Mouse (Mus musculus) lung, embryonic 14.5 days (tissue): ENCODE measurements around the gene Ralgapa1. TPM values are rescaled to one million over a fixed set of nuclear protein-coding genes. Genes with fewer than 3 reads are reported as not detected.

Experiments used
- ATAC-seq: fragments of 200-750 bp; cut with Nextera tagmentation; 2 replicates; pipeline ENCODE4 v1.8.0; 2017; ENCODE audit warnings: mild to moderate bottlenecking, moderate TSS enrichment, moderate library complexity; ENCODE audit not compliant: insufficient read depth
- DNase-seq: peaks from one replicate; pipeline ENCODE4 v3.0.0-alpha.2; 2015
- H3K27ac ChIP-seq: fragments of 300-500 bp; sonication (generic); 2 replicates; pipeline ENCODE4 v1.5.1; 2014; ENCODE audit warnings: low read depth, mild to moderate bottlenecking, moderate library complexity
- H3K27me3 ChIP-seq: fragments of 300-500 bp; sonication (generic); 2 replicates; pipeline ENCODE4 v1.6.1; 2014; ENCODE audit warnings: low read length, control low read depth; ENCODE audit not compliant: insufficient read depth
- H3K36me3 ChIP-seq: fragments of 300-500 bp; sonication (generic); 2 replicates; pipeline ENCODE4 v1.6.1; 2014; ENCODE audit warnings: control low read depth; ENCODE audit not compliant: insufficient read depth
- H3K4me1 ChIP-seq: fragments of 300-500 bp; sonication (generic); 2 replicates; pipeline ENCODE4 v1.6.1; 2014; ENCODE audit warnings: antibody characterized with exemption, control low read depth; ENCODE audit not compliant: insufficient read depth
- H3K4me2 ChIP-seq: fragments of 300-500 bp; sonication (generic); 2 replicates; pipeline ENCODE4 v1.6.1; 2014; ENCODE audit warnings: mild to moderate bottlenecking
- H3K4me3 ChIP-seq: fragments of 300-500 bp; sonication (generic); 2 replicates; pipeline ENCODE4 v1.5.1; 2014; ENCODE audit warnings: low read depth, low read length
- H3K9ac ChIP-seq: fragments of 300-500 bp; sonication (generic); 2 replicates; pipeline ENCODE4 v1.6.1; 2014
- H3K9me3 ChIP-seq: fragments of 300-500 bp; sonication (generic); 2 replicates; pipeline ENCODE4 v1.6.1; 2016; ENCODE audit warnings: low read depth, low read length, control low read depth
- CTCF ChIP-seq: IDR thresholded peaks from 2 replicates; pipeline ENCODE4 v1.5.1; 2016; ENCODE audit warnings: antibody characterized with exemption, low read depth
- WGBS: fragments of 180-500 bp; shearing (Covaris S2); extraction: QIAGEN DNeasy Blood & Tissue Kit; methylation state at CpG from one replicate; pipeline ENCODE4 v1.1.7; 2014; 5-methylcytosine and 5-hydroxymethylcytosine counted together
- polyA plus RNA-seq: library from polyadenylated mRNA; unstranded; fragments of >200 nt; fragmentation: Nextera tagmentation; extraction: Ambion mirVana; gene quantifications from 2 replicates; pipeline ENCODE4 v1.2.1, GENCODE M21; 2014

Ralgapa1 gene
- polyA plus RNA-seq, 1 experiment from 2014 or later, result 20.4 TPM

GRCm38 (mm10) chr12:55847851-55848250, 26.9 kb upstream of the Ralgapa1 start:
- no peak for TF ChIP-seq CTCF
- Histone ChIP-seq H3K27ac (no peak overlapping the region), H3K9me3 (no peaks in the 10 kb centered on the region), H3K4me2 (no peak overlapping the region), H3K4me3 (no peak overlapping the region), H3K36me3 (peaks cover 52% of the 10 kb centered on the region), H3K27me3 (no peaks in the 10 kb centered on the region), H3K4me1 (no peaks in the 10 kb centered on the region), H3K9ac (no peak overlapping the region)
- no peak for ATAC-seq
- no peak for DNase-seq
- 94% methylated on average over 4 of the region's 4 CpGs for WGBS

- Histone ChIP-seq H3K4me3 (no peak overlapping the region), H3K36me3 (peaks cover 53% of the 10 kb centered on the region), H3K27me3 (no peaks in the 10 kb centered on the region), H3K9ac (no peak overlapping the region), H3K27ac (no peak overlapping the region), H3K4me2 (no peak overlapping the region), H3K4me1 (no peaks in the 10 kb centered on the region), H3K9me3 (no peaks in the 10 kb centered on the region)
- no peak for ATAC-seq
- 80% methylated on average over 1 of the region's 1 CpGs for WGBS
- TF ChIP-seq CTCF, result peak; percentile 55
- DNase-seq, result peak; percentile 43
These were observed 25.8 kb upstream of the Ralgapa1 start for GRCm38 (mm10) chr12:55846741-55847140.

GRCm38 (mm10) chr12:55837495-55837894, 16.5 kb upstream of the Ralgapa1 start:
- Histone ChIP-seq H3K9me3 (no peaks in the 10 kb centered on the region), H3K4me3 (peak overlapping the region; percentile 78), H3K9ac (no peak overlapping the region), H3K27me3 (no peaks in the 10 kb centered on the region), H3K36me3 (peaks cover 13% of the 10 kb centered on the region), H3K4me2 (peak overlapping the region; percentile 72), H3K27ac (no peak overlapping the region), H3K4me1 (no peaks in the 10 kb centered on the region)
- DNase-seq, result no peak
- no peak for TF ChIP-seq CTCF
- WGBS, result 40% methylated on average over 3 of the region's 3 CpGs
- ATAC-seq, result no peak

GRCm38 (mm10) chr12:55836199-55836951, 15.4 kb upstream of the Ralgapa1 start, which contains the start of gene Brms1l:
Gene Brms1l, plus strand, starts transcription at chr12:55836324.
- H3K9me3 ChIP-seq, result no peaks in the 10 kb centered on the region
- DNase-seq, result peak; percentile 99
- H3K36me3 ChIP-seq, result 0 out of 2 replicates have a peak, but pooled peaks cover 2% of the 10 kb centered on the region
- H3K27ac ChIP-seq, result peak within 1 kb of the TSS; percentile 96
- under 1% methylated on average over 68 of the region's 77 CpGs for WGBS
- H3K4me1 ChIP-seq, result no peaks in the 10 kb centered on the region
- H3K4me2 ChIP-seq, result peak within 1 kb of the TSS; percentile 72
- ATAC-seq, result peak; percentile 99
- no peak for TF ChIP-seq CTCF
- H3K27me3 ChIP-seq, result no peaks in the 10 kb centered on the region
- H3K4me3 ChIP-seq, result peak within 1 kb of the TSS; percentile 78
- peak within 1 kb of the TSS; percentile 82 for H3K9ac ChIP-seq

GRCm38 (mm10) chr12:55835857-55836198, 14.9 kb upstream of the Ralgapa1 start:
- Histone ChIP-seq H3K36me3 (no peaks in the 10 kb centered on the region), H3K9me3 (no peaks in the 10 kb centered on the region), H3K4me3 (peak overlapping the region; percentile 78), H3K9ac (peak overlapping the region; percentile 36; the same call in 1 of the 2 replicates), H3K27ac (peak overlapping the region; percentile 78), H3K4me1 (no peaks in the 10 kb centered on the region), H3K4me2 (peak overlapping the region; percentile 50), H3K27me3 (no peaks in the 10 kb centered on the region)
- 1% methylated on average over 6 of the region's 6 CpGs for WGBS
- DNase-seq, result no peak
- ATAC-seq, result no peak
- no peak for TF ChIP-seq CTCF

- Histone ChIP-seq H3K36me3 (no peaks in the 10 kb centered on the region), H3K9me3 (no peaks in the 10 kb centered on the region), H3K4me2 (no peak overlapping the region), H3K9ac (no peak overlapping the region), H3K4me1 (no peaks in the 10 kb centered on the region), H3K27me3 (no peaks in the 10 kb centered on the region), H3K27ac (no peak overlapping the region), H3K4me3 (no peak overlapping the region)
- 69% methylated on average over 8 of the region's 8 CpGs for WGBS
- no peak for TF ChIP-seq CTCF
- DNase-seq, result no peak
- ATAC-seq, result no peak
These were observed 13.9 kb upstream of the Ralgapa1 start for GRCm38 (mm10) chr12:55834891-55835290.

- Histone ChIP-seq H3K9me3 (no peaks in the 10 kb centered on the region), H3K27me3 (no peaks in the 10 kb centered on the region), H3K36me3 (no peaks in the 10 kb centered on the region), H3K9ac (no peak overlapping the region), H3K27ac (no peak overlapping the region), H3K4me2 (no peak overlapping the region), H3K4me1 (no peaks in the 10 kb centered on the region), H3K4me3 (no peak overlapping the region)
- ATAC-seq, result no peak
- no peak; the same call in 1 of the 2 replicates for TF ChIP-seq CTCF
- 51% methylated on average over 9 of the region's 9 CpGs for WGBS
- peak; percentile 27 for DNase-seq
These were observed 13.1 kb upstream of the Ralgapa1 start for GRCm38 (mm10) chr12:55833906-55834625.
